Mouse (Mus musculus) thymus, postnatal 0 days (tissue): ENCODE measurements around the gene Lctl. TPM values are rescaled to one million over a fixed set of nuclear protein-coding genes. Genes with fewer than 3 reads are reported as not detected.

Experiments used
- DNase-seq: peaks from one replicate; pipeline ENCODE4 v3.0.0-alpha.2; 2015; ENCODE audit warnings: low spot score
- polyA plus RNA-seq: library from polyadenylated mRNA; unstranded; fragments of >200 nt; fragmentation: Nextera tagmentation; extraction: Ambion mirVana; gene quantifications from 2 replicates; pipeline ENCODE4 v1.2.1, GENCODE M21; 2015

Gene Lctl
- polyA plus RNA-seq, 1 experiment from 2014 or later = 0.23 TPM

DNA sequence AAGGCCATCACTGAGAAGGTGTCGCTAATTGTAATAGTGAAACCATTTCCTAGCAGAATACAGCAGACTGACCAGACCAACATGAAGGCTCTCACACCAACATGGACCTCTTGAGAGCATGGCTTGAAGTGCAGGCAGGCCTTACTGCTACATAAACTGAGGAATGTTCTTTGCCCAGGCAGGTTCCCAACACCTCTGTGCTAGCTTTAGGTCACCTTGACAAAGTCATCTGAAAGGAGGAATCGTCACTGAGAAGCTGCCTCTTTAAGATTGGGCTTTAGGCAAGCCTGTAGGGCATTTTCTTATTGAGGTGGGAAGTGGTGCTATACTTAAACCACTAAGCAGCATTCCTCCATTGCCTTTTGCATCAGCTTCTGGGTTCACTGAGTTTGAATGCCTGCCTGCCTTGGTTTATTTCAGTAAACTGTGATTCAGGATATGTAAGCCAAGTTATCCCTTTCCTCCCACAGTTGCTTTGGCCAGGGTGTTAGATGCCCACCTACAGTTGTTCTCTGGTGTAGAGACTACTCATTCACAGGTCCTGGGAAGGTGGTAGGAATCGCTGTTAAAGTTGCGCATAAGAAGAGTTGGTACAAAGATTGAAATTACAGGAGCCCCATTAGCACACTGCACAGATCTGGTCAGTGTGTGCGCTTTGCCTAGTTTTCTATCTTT lies 67.4 kb downstream of the Lctl start:
- no peak for DNase-seq

Other genes with a start within 250 kb of the Lctl start
- 0.96 and 1.4 TPM in 2 replicates for gene Smad6, start 95.1 kb upstream of the Lctl start, polyA plus RNA-seq
- 9.4 and 11.3 TPM in 2 replicates for gene Zwilch, start 56.0 kb downstream of the Lctl start, polyA plus RNA-seq
- gene Rpl4, start 56.2 kb downstream of the Lctl start, polyA plus RNA-seq = 1,382 and 1,420 TPM in 2 replicates
- gene Snapc5, start 62.1 kb downstream of the Lctl start, polyA plus RNA-seq = 38.2 and 43.5 TPM in 2 replicates
- gene Uchl4, start 118.1 kb downstream of the Lctl start, polyA plus RNA-seq = 1.9 TPM in 2 replicates
- 67.5 and 68.1 TPM in 2 replicates for gene Map2k1, start 136.5 kb downstream of the Lctl start, polyA plus RNA-seq
- 316 and 327 TPM in 2 replicates for gene Tipin, start 164.4 kb downstream of the Lctl start, polyA plus RNA-seq
- 13.0 and 14.8 TPM in 2 replicates for gene Dis3l, start 224.1 kb downstream of the Lctl start, polyA plus RNA-seq